Mouse (Mus musculus) frontal cortex, postnatal 25 days (tissue): ENCODE measurements around the gene Rangrf.
"Not testable (repeated sequence)": the region's sequence is repeated elsewhere in the genome, so short reads cannot be mapped to it uniquely, and the experiment has no call there.

Source experiments
- DNase-seq, 2 experiments: peaks; one replicate each; pipeline ENCODE4 v3.0.0; 2022; ENCODE audit warnings: low spot score in 2 of 2

Gene Rangrf

GRCm38 (mm10) chr11:68946001-68946400, 29.0 kb downstream of the Rangrf start:
- no peak for DNase-seq

- no peak for DNase-seq
These were observed 29.7 kb downstream of the Rangrf start for GRCm38 (mm10) chr11:68945245-68945644.

GRCm38 (mm10) chr11:68942731-68943130, 32.3 kb downstream of the Rangrf start:
- no peak for DNase-seq

GRCm38 (mm10) chr11:68940516-68940915, 34.5 kb downstream of the Rangrf start:
- no peak for DNase-seq

GRCm38 (mm10) chr11:68939451-68940304, 35.3 kb downstream of the Rangrf start:
- DNase-seq, result peak; percentile 65 to 81

- not testable (repeated sequence) for DNase-seq
These were observed 38.0 kb downstream of the Rangrf start for GRCm38 (mm10) chr11:68936951-68937350.

- DNase-seq, result no peak
These were observed 41.0 kb downstream of the Rangrf start for GRCm38 (mm10) chr11:68933885-68934507.

- no peak for DNase-seq
These were observed 45.0 kb downstream of the Rangrf start for GRCm38 (mm10) chr11:68929947-68930346.

GRCm38 (mm10) chr11:68926981-68927380, 48.0 kb downstream of the Rangrf start, which contains the start of gene Odf4:
TSS of gene Odf4 (minus strand) at chr11:68927081.
- DNase-seq, result no peak

GRCm38 (mm10) chr11:68924749-68925148, 50.2 kb downstream of the Rangrf start:
- DNase-seq, result no peak

- no peak for DNase-seq
These were observed 51.8 kb downstream of the Rangrf start for GRCm38 (mm10) chr11:68923191-68923590.
